Mouse (Mus musculus): ENCODE measurements around the gene Dst.
"Not testable (repeated sequence)": the region's sequence is repeated elsewhere in the genome, so short reads cannot be mapped to it uniquely, and the experiment has no call there.

The Dst gene

DNA sequence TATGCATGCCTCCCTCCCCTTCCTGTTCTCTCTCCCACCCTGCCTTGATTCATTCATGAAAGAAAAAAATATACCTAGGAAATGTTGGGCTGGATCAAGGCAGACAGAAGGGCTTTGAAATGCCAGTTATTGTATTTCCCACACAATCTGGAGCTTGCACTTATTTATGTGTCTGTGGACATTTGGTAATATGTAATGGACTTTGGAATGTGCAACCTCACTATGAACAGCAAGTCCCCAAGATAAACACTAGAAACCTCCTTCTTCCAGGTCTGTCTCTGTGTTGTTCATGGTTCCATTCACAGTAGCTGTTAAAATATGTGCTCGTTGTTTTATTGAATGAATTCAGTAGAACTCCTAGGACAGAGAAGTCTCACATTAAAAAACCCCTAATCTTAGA, 153.8 kb downstream of the Dst start:
- no peak for DNase-seq (ENCODE audit: low spot score in 2 of 2)

DNA sequence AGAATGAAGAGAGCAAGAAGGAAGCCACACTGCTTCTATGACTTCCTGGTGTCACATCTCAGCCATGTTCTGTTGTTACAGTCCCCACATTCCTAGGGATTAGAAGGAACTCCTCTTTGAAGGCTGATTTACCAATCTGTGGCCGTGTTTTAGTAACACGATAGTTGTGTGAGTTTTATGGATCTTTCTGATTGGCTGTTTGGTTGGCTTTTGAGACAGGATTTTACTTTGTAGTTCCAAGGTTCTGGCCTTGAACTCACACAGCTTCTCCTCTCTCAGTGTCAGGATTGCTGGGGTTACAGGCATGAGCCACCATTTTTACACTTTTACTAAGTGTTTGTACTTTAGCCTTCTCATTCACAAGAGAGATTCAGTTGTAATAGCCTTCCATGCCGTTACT, 155.9 kb downstream of the Dst start:
- no peak for DNase-seq (ENCODE audit: low spot score in 2 of 2)

DNA sequence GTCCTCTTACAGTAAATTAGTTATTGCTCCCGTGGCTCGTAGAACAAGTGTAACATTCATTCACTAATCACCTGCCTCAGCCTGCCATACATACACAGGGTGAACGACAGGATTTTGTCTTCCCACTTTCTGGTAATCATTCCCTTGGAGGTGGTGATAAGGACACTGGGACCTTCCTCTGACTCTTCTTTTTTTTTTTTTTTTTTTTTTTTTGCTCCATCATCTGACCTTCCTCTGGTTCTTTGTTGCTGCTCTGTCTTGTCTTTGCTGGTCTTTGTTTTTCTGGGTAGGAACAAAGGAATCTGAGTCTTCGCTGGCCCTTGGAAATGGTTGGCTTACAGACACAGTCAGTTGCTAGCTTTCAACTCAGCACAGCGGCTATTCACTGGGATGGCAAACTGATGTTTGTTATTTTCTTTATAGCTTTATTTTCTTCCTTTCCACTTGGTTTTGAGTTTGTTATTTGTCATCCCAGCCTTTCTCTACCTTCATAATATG, 157.6 kb downstream of the Dst start:
- DNase-seq (ENCODE audit: low spot score in 2 of 2): no peak

- DNase-seq (ENCODE audit: low spot score in 2 of 2): not testable (repeated sequence)
Measured at GRCm38 (mm10) chr1:34066401-34066800, 158.4 kb downstream of the Dst start.

DNA sequence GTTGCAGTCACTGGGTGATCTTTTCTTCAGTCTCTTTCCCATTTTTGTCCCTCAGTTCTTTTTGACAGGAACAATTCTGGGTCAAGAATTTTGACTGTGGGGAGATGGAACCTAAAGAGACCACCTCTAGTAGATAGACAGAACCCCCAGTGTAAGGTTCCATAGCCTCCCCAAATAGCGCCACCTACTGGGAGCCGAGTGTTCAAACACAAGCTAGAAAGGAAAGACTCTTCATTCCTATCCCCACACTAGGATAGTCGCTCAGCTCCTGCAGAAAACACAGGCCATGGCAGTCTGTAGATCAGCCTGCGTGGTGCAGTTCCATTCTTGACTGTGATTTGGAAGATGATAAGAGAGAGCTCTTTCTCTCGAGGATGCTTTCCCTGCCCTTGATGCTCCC, 160.3 kb downstream of the Dst start:
- no peak for DNase-seq (ENCODE audit: low spot score in 2 of 2)

DNA sequence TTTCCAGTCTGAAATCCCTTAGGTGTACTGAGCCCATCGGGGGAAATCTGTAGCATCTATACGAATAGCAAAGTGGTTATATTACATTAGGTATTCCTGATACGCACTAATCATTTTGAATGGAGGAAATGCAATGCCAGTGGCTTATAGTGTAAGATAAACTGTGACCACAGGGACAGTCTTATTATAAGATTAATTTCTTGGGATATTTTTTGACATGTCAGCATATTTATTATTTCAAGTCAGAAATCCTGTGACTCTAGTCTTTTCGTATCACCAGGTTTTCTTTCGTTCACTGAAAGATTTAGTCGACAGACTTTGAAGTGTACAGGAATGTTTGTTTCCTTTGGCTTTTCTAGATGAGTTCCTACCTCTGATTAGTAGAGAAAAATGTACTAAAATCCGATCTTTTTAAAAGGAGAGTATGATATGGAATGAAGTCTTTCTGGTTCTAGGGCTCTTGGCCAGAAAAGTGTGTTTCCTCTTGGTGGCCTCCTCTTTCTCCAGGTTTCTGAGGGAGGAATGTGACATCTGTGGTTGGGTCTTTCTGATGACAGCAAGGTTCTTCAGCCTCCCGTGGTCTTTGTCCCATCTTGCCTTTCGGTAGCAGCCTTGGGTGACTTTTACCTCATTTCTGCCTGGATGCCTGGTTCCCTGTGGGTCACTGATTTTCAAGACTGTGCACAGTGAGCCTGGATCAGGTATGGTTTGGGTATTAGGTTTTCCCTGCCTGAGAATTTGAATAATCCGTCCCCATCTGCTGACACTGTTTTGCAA, 161.7 kb downstream of the Dst start:
- DNase-seq (ENCODE audit: low spot score in 2 of 2): no peak

DNA sequence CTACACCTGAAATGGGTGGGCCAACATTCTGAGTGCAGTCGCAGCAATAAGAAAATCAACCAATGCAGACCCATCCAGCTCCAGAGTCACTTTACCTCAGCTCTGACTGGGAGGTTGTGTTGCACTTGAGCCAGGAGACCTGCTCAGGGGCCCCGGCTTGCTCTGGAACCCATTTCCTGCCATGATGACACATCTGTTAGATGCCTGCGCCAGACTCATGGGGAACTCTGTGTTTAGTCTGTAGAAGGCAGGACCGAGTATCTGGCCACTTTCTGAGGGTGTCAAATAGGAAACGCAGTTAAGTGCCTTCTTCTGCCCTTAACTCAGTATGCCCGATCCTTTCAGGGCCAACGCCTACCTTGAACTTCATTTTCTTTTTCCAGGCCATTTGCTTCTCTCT, 162.4 kb downstream of the Dst start:
- no peak for DNase-seq (ENCODE audit: low spot score in 2 of 2)

DNA sequence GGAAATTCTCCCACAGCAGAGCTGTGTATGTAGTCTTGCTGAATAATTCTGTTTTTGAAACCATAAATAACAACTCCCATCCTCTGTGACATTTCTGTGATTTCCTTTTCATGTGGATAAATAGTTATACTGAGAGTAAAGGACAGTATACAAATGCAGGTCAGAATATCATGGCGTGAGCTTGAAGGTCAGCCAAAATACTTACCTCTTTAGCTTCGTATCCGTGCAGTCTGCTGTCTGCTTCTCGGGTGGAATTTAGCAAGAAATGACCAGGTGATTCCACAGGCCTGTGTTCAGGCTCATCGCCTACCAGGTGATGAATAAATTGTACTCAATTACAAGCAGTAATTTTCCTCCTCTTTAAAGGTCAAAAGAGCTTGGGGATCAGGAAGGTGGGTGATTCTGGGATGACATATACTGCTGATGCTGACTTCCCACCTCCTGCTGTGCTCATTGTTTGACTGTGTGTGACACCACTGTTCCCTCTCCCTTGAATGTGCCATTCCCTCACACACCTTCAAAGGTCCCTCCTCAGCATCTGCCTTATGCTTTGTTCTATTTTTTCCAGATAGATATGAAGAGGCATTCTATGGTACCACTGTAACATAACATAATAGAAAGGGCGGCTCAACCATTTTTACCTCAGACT, 163.1 kb downstream of the Dst start:
- no peak for DNase-seq (ENCODE audit: low spot score in 2 of 2)

DNA sequence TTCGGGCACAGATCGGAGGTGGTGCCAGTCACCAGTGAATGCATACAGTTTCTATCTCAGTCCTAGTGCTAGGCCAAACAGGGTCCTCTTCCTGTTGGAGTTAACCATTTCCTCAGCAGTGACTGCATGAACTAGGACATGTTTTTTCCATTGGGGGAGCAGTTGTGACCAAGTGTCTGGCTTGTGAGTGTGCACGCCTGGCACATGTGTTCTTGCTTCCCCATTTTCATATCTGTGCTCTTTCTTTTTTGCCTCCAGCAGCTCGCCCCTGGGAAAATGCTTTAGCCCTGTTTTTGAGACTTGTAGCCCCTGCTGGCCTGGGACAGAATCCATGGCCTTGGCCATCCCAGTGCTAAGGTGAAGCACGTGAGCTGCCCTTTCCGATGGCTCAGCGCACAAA, 164.2 kb downstream of the Dst start:
- no peak for DNase-seq (ENCODE audit: low spot score in 2 of 2)

GRCm38 (mm10) chr1:34073436-34074169, 165.6 kb downstream of the Dst start:
- no peak for DNase-seq (ENCODE audit: low spot score in 2 of 2)

- DNase-seq (ENCODE audit: low spot score in 2 of 2): no peak
Measured at GRCm38 (mm10) chr1:34074245-34075187, 166.5 kb downstream of the Dst start.

GRCm38 (mm10) chr1:34076701-34077421, 168.8 kb downstream of the Dst start:
- no peak for DNase-seq (ENCODE audit: low spot score in 2 of 2)

DNA sequence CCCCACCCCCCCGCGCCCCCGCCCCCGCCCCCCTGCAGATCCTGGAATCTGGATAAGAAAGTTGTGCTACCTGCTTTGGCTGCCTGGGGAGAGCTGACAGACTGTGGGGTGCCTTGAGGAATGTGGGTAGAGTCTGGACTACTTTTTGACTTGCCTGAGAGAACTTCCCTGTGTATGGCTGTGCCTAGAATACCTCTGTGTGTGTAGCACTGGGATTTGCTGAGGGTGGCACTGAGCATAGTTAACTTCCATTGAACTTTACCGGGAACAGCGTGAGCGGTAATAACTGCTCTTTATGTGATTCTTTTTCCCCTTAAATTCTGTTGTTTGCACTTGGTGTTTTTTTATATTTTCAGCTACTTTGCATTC, 169.4 kb downstream of the Dst start:
- no peak for DNase-seq (ENCODE audit: low spot score in 2 of 2)

DNA sequence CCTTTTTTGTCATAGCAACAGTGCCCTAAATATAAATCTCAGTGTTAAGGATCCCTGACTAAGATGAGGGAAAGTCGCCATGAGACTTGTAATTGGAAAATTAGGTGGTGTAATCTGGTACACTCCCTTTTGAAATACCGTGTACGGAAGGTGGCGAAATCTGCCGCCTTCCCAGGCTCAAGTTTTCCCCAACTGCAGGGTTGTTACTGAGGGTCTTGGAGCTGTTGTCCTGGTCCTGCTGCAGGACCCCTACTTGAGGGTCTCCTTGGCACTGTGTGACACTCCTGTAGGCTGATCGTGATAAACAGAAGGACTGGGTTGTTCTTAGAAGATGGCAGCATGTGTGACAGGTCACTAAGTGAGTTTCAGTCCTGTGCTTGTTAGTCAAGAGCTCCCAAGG, 169.9 kb downstream of the Dst start:
- DNase-seq (ENCODE audit: low spot score in 2 of 2): no peak

DNA sequence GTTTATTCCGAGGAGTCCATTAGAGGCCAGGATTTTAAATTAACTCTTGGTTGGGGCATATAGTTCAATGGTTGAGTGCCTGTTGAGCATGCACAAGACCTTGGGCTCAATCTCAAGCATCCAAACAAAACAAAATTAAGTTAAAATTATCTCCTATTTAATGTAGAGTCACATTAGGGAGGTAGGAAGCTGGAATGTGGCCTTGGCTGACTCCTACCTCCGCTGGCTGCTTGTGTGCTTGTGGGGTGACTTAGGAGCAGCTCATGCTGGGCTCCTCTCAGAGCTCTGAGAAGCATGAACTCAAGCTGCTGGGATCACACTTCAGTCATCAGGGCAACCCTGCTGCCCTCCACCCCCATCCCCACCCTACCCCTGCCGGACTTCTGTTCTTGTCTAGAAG, 181.0 kb downstream of the Dst start:
- no peak for DNase-seq (ENCODE audit: low spot score in 2 of 2)

DNA sequence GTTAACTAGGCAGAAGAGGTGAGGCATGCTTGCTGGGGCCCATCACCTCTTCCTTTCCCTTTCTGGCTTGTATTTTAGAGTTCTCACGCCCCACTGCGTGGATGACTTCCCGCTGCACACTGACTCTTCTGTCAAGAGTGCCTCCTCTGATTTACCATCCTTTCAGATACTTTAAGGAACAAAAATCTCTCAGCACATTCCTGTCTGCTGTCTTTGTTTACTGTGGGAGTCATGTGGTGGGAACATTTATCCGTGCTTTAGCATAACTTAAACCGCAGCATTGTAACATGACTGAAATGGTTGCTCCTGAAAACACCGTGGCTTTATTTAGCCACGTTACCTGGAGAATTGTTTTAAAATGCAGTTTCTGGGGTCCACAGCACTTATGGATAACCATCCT, 182.7 kb downstream of the Dst start:
- no peak for DNase-seq (ENCODE audit: low spot score in 2 of 2)

DNA sequence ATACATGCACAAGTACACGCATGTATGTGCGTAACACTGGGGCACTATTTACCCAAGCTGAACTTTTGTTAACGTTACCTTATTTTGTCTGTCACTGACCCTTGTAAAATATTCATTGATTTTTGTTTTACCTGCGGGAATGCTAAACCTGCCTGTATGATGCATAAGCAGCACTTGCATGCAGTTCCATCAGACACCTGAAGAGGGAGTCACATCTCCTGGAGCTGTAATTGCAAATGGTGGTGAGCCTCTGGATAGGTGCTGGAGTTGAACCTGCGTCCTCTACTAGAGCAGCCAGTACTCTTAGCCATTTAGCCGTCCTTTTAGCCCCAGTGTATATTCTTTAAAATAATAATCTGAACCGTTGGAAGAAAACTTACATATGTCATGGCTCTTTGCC, 185.6 kb downstream of the Dst start:
- no peak for DNase-seq (ENCODE audit: low spot score in 2 of 2)

DNA sequence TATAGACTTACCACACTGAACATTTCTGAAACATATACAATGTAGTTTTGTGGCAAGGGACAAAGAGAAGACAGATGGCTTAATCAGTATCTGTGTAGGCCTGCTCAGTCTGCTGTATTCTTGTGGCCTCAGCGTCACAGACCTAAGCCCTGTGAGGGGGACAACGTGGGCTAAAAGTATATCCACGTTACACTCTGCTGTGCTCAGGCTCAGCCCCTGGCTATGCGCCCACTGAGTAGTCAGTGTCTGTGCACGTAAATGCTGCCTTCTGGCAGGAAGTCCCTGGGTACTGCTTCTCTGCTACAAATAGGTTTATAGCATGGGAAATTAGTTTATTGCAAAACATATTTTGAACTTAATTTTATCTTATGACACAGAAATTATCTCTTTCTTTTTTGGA, 186.3 kb downstream of the Dst start:
- DNase-seq (ENCODE audit: low spot score in 2 of 2): no peak

DNA sequence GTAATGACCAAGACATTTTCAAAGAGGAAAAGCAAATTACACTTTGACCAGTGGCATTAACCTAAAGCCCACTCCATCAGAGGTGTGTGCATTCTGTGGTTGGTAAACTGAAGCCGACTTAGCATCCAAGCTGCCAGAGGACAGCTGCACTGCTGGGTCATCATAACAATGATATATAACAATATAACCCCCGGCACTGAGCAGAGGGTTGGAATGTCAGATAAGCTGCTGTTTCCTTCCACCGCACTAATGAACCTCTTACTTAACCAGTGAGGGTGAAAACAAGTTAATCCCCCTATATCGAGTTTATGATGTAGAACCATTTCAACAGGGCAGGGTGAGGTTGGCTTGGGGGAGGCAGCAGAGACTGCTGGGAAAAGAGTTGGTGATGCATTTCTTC, 187.1 kb downstream of the Dst start:
- no peak for DNase-seq (ENCODE audit: low spot score in 2 of 2)

DNA sequence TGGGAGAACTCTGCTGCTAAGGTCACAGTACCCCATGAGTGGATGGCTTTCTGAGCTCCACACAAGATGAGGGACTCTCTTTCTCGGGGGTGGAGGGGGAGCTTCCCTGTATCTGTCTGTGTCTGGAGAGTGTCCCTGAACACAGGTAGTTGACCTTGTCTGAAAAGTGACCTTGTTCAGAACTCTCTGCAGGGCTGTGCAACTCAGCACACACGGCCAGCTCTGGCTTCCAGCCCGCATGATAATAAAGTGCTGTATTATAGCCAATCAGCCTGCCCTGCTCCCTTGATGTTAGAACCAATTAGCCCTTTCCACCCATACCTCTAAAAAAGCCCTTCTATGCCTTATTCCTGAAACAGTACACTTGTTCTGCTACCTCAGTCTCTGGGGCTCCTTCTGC, 188.9 kb downstream of the Dst start:
- DNase-seq (ENCODE audit: low spot score in 2 of 2): no peak

DNA sequence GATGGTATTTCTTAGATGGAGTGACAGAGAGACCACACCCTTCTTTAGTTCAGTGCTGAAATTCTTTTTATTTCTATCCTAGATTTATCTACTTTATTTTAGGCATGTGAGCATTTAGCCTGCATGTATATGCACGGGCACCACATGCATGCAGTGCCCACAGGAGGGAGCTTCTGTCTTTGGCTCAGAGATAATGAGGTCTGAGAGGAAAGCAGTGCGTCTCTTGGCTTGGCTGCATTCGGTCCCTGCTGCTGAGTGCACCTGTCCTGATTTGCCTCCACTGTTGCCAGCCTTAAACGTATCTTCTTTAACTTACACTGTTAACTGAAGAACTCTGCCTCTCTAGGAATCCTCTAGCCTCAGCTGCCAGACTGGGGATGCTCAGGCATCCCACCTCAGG, 189.6 kb downstream of the Dst start:
- peak in 1 of 2 experiments; percentile 36 for DNase-seq (ENCODE audit: low spot score in 2 of 2)

Data from right cerebral cortex, postnatal 36 days (tissue).